Mouse (Mus musculus): ENCODE measurements around the gene Aamdc.

Gene Aamdc

GRCm38 (mm10) chr7:97579067-97579975 is at the start of gene Aamdc, which contains the start of gene Rsf1:
Aamdc (minus strand) TSS chr7:97579497.
Rsf1 (plus strand) TSS chr7:97579889.
- peak; percentile 98 for DNase-seq

GRCm38 (mm10) chr7:97623402-97623801 is 44.1 kb upstream of the Aamdc start:
- DNase-seq = no peak

GRCm38 (mm10) chr7:97622676-97623075 is 43.4 kb upstream of the Aamdc start:
- DNase-seq = no peak

DNA sequence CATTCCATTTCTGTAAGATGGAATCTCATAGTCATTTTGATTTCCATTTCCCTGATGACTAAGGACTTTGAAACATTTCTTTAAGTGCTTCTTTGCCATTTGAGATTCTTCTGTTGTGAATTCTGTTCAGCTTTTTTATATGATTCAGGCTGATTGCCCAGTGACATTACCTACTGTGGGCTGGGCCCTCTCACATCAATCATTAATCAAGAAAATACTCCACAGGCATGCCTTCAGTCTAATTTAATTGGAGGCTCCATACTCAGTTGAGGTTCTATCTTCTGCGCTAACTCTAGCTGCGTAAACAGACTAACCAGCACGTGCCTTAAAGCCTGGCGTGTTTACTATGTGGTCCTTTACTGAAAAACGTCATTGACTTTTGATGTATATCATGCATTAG is 42.0 kb upstream of the Aamdc start:
- DNase-seq = no peak

GRCm38 (mm10) chr7:97598548-97598947 is 19.3 kb upstream of the Aamdc start:
- DNase-seq = no peak

DNA sequence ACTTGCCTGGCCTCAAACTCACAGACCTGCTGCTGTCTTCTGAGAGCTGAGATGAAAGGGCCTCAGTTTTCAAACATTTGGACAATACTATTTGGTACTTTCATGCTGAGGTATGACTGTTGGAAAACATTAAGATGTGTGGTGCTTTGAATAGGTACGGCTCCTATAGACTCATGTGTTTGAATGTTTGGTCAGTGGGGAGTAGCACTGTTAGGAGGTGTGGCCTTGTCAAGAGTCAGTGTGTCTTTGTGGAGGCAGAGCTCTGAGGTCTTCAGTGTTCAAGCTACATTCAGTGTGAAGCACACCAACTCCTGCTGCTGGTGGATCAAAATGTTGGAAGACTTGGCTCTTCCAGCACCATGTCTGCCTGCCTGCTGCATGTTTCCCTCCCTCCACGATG is 14.2 kb upstream of the Aamdc start:
- DNase-seq = no peak

DNA sequence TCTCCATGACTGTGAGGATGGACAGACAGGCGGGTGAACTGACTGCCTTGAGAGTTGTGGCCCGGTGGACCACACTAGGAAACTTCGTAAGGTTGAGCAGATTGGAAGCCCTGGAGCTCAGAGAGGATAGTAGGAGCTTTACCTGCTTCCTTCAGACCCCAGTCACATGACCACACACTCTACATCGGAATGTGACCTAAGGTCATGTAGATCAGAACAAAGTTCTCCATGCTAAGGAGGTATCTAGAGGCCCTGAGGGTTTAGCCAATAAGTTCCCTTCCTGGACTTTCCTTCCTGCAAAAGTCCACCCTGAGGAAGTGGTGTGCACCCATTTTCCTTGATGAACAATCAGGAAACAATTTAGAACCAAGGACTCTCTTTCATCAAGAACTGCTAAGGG is 13.1 kb upstream of the Aamdc start:
- DNase-seq = no peak

DNA sequence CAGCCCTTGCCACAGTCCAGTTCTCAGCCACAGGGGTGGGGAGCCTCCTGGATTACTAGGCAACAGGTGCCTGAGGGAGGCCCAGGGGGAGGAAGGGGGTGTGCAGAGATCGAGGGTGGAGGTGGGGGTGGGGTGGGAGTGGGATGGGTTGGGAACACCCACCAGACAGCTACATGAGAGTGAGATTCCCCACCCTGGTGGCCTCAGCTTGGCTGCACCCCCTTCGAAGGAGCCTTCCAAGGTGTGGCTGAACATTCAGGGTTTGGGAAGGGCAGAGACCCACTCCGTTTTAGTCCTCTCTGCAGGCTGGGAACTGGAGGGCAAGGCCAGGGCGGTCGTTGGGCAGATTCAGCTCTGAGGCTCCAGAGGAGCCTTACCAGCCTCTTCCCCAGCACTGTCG is 12.0 kb upstream of the Aamdc start:
- DNase-seq = peak; percentile 13

DNA sequence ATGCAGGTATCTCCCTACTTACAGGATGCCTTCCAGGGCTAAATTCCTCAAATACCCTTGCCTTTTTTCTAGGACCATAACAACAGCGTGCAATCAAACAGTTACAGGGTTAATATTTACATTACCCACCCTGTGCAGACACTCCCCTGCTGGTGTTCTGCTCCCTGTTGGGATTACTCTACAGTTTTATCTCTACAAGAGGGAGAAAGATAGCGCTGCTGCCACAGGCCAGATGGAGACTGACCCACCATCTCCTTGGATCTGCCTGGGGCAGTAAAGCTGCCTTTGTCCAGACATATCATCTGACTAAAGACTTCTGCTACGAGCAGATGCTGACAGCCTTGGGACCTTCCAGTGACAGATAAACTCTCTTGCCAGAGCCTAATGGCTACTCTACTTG is 11.2 kb upstream of the Aamdc start:
- DNase-seq = peak; percentile 44

- no peak for DNase-seq
Observed at GRCm38 (mm10) chr7:97588506-97588905, 9.2 kb upstream of the Aamdc start.

- DNase-seq = peak; percentile 87
Observed at GRCm38 (mm10) chr7:97580843-97581214, 1.5 kb upstream of the Aamdc start.

DNA sequence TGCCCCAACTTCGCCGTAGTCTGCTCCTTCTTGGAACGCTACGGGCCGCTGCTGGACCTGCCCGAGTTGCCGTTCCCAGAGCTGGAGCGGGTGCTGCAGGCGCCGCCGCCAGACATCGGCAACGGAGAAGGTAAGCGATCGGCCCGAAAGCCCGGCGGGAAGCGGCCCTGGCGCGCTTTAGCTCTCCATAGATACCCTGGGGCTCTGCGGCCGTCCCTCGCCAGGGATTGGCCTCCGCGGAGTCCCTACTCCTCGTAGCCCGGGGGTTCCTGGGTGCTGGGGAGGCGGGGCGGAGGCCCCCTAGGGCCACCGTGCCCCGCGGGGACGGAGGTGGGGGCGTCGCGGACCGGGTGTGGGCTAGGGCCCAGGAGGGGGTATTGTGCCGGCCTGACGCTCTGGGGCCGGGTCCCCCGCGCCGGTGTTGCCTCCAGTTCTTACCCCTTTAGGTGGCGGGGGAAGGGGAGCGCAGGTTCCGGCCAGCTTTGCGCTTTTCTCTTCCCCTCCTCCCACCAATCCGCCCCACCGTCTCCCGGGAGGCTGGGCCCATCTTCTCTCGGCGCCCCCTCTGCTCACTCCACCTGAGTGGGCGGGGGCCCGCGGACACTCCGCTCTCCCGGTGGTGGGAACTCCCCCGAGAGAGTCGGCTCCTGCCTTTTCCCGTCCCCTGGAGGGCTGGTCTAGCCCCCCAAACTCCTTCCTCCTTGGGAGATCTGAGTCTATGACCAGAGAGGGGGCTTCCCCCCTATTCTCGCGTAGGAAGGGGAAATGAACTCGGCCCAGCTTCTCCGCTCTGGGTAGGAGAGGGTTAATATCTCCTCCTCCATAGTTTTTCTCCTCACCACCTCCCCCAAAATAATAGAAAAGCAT is 912 bp upstream of the Aamdc start:
- peak; percentile 62 for DNase-seq

DNA sequence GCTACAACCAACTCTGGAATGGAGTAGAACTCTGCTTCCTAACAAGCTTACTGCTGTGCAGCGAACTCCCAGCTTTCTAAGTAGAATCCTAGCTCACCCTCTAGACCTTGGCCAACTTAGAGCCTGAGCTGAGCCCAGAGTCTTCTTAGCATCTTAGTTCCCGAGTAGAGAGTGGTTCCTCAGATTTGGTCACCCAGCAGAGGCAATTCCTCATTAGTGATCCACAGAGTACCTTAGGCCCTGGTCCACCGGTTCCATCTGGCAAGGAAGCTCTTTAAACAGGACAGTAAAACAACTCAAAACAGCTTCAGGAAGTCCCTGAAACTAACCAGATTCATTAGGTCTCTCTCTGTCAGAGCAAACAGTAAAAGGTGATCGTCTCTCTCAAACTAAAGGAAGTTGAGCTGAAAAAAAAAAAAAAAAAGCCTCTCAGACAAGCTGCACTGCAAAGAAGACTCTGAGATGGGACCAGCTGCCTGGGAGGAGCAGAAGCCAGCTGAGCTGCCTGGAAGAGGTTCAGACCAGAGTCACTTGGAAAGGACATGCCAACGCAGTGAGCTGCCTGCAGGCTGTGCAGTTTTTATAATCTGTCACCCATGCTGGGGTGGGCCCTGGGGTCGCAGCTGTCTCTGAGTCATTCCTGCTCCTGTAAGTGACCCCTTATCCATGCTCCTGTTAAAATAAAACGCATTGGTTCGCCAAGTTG is 783 bp downstream of the Aamdc start:
- peak; percentile 33 for DNase-seq

GRCm38 (mm10) chr7:97570389-97570788 is 8.9 kb downstream of the Aamdc start:
- DNase-seq = peak; percentile 22

GRCm38 (mm10) chr7:97569372-97569771 is 9.9 kb downstream of the Aamdc start:
- no peak for DNase-seq

DNA sequence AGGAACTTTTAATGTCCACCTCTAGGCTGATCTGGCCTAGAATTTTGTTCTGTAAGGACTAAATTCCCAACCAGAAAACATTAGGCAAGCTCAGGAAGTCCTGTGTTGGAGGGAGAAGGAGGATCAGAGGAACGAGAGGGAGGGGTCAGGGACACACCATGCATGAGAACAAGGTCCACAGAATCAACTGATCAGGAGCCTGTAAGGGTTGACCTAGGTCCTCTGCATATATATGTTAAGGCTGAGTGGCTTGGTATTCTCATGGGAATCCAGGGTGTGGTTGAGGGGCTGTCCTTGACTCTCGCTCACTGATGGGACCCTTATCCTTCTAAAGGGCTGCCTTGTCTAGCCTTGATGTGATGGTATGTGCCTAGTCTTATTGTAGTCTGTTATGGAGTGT is 15.7 kb downstream of the Aamdc start:
- no peak for DNase-seq

DNA sequence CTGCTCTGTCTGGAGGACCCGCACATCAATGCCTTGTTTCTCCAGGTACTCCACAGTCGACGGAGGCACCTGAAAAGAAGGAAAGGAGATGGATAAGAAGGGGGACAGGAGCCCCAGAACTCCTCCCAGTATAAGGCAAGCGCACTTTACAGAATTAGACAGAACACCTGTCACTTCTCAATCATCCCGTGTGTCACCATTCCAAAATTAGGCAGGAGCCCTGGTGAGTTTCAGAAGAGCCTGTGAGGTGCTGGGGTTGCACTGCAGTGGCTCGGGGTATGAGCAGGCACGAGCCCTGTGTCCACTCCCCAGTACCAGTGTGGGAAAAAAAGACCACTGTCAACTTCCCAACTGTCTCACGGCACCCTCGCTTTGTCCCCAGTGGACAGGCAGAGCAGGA is 28.6 kb downstream of the Aamdc start:
- DNase-seq = no peak

DNA sequence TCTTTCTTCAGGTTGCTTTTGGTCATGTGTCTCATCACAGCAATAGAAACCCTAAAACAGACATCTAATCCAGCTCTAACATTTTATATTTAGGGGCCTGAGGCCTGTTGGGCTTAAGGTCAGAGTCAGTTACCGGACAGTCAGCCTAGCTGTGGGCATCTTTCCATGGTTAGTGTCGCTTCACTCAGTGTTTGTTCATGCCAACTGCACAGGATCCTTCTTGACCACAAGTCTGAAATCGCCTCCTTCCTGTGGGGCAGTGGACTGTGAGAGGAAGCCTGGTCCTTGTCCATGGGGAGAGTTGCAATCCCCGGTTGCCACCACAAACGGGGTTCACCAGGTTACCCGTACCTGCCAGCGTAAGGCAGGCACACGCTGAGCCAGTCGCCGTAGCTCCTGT is 30.0 kb downstream of the Aamdc start:
- DNase-seq = no peak

GRCm38 (mm10) chr7:97546462-97546861 is 32.8 kb downstream of the Aamdc start:
- no peak for DNase-seq

GRCm38 (mm10) chr7:97536571-97536970 is 42.7 kb downstream of the Aamdc start:
- DNase-seq = no peak

DNA sequence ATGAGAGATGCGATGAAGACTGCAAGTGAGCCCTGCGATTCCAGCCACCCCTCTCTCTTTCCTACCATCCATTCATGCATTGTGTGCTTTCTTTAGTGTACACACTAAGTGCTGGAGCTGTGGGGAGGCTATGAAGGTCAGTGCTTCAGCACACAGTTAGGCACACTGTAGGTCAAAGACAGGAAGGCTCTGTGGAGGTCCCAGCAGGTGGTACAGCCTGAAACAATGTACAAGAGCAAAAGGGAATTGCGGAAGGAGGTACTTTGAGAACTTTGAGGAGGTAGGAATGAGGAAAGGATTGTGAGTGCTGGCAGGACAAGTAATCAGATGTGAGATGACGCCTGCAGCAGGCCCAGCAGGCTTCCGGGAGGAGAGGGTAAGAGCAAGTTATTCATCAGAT is 43.8 kb downstream of the Aamdc start:
- no peak for DNase-seq

DNA sequence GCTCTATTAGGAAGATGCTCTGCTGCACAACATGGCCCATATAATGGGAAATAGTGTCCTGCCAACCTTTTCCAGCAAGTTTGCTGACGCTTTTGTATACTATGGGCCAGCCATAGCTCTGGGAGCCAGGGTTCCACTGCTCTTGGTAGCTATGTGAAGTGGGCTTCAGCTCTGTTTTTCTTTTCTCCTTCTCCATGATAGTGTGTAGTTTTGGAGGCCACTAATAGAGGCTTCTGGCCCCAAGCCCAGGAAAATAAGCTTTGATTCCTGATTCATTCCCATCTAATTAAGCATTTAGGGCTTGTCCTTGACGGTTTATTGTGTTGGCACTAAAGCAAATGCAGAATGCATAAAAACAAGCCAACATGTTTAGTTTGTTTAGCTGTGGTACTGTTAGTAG is 59.4 kb downstream of the Aamdc start:
- DNase-seq = no peak

GRCm38 (mm10) chr7:97514786-97515185 is 64.5 kb downstream of the Aamdc start:
- no peak for DNase-seq
